Mouse (Mus musculus) left cerebral cortex, adult 2 months (tissue): Measurements from ENCODE around the gene Qars. TPM values are rescaled to one million over a fixed set of nuclear protein-coding genes. Genes with fewer than 3 reads are reported as not detected.

Experiments
- DNase-seq, 2 experiments: peaks; one replicate each; pipeline ENCODE4 v3.0.0; 2021 to 2022; ENCODE audit warnings: low spot score in 2 of 2, mixed read lengths in 1 of 2; ENCODE audit errors: extremely low spot score in 1 of 2
- H3K27ac ChIP-seq: fragments of 200-600 bp; 2 replicates; pipeline ENCODE4 v1.8.1; 2022
- H3K4me3 ChIP-seq: fragments of 200-600 bp; 2 replicates; pipeline ENCODE4 v1.8.1; 2022
- CTCF ChIP-seq: fragments of 200-600 bp; IDR thresholded peaks from 2 replicates; pipeline ENCODE4 v1.8.1; 2022; ENCODE audit warnings: antibody characterized with exemption, mild to moderate bottlenecking, moderate library complexity
- intact Hi-C: fragments of 180-260 bp; cut with DNase I; formaldehyde crosslinking; loops from one replicate; pipeline ENCODE4 v1.15.1; 2025
- total RNA-seq, 2 experiments: library from RNA; stranded (reverse); gene quantifications; 2 replicates each; pipeline ENCODE4 v1.2.3; 2021

Gene Qars
- total RNA-seq, 2 experiments from 2014 or later = 75.3 to 78.0 TPM

DNA sequence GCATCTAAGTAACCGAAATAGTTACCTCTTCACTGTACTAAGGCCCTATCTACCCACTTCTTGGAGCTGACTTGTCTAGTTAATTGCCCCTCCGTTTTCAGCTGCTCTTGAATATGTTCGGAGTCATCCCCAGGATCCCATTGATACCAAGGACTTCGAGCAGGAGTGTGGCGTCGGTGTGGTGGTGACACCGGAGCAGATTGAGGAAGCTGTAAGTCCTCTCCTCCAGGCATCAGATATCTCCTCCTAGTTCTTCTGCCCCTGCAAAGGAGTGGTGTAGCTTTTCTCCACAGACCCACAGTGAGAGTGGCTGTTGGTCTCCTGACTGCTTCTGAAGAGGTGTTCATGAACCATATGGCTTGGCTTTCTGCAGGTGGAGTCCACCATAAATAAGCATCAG, 1.3 kb downstream of the Qars start:
- TF ChIP-seq CTCF = no peak
- Histone ChIP-seq H3K4me3 (peak overlapping the region; percentile 84), H3K27ac (no peak overlapping the region)
- intact Hi-C loops = no loop called here
- DNase-seq = no peak

DNA sequence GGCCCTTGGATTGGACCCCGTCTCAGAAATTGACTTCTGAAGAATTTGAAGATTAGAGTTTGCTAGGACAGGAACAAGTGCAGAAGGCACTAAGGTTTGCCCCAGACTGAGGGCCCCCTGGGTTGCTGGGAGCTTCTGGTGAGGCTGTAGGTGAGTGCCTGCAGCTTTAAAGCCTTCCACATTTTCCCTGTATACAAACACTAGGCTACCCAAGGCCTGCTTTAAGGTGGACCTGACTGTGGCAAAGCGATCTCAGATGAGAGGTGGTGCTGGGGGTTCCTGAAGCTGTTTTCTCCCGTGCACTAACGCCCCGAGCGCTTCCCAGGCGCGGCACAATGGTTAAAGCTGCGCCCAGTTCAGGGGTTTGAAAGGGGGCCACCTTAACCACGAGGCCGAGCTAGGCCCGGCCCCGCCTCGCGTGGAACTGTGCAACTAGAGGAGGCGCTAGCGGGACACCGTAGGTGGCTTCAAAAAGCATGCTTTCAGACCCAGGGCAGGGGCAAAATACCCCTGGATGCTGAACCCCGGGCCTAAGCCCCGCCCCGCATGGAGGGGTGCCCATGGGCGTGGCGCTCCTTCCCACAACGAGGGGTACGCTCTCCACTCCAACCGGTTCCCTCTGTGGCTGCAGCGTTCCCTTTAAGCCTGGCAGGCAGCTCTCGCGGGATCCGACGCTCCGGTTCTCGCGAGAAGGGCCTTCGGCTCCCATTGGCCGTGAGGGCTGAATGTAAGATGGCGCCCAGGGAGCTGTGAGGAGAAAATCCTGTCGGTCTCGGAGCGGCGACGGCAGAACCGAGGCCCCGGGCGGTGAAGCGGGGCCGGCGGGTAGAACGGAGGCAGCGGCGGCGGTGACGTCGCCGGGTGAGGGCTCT, 9.1 kb downstream of the Qars start, which contains the start of gene Qrich1:
TSS of gene Qrich1 (plus strand) at position 427 of the 872 bp plus-strand sequence.
- Histone ChIP-seq H3K4me3 (peak within 1 kb of the TSS; percentile 83), H3K27ac (peak within 1 kb of the TSS; percentile 99)
- intact Hi-C loops = loop anchor here (2.0 kb wide), 2 partner anchors 26 to 210 kb away; partner anchors contain the start of genes Rhoa, Tcta and Usp19
- TF ChIP-seq CTCF = no peak; the same call in 1 of the 2 replicates
- peak; percentile 92 to 95 for DNase-seq

DNA sequence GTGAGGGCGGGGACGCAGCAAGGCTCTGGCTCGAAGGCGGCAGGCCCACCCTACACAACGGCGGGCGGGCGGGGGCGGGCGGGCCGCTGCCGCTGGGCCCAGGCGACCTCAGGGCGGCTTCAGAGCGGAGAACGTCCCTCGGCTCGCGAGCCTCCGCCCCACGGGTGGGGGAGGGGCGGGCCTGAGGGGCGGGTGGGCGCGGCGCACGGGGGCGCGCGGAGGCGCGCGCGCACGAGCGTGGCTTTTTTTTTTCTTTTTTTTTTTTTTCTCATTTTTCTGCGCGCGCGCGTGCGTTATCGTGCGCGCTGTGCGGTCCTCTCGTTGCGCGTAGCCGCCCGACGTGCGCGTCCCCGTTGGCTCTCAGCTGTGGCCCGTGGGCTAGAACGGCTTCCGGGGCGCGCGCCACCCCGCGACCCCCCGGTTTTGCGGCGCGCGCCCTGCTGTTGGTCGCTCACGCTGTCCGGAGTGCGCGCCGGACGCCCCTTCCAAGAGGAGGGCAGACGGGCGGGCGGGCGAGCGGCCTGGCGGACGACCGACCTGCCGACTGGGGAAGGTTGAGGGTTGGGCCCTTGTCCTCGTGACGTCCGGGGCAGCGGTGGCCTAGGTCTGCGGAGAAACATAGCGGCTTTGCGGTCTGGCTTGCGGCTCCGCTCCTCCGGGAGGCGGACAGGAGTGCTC, 9.9 kb downstream of the Qars start:
- TF ChIP-seq CTCF = no peak
- intact Hi-C loops = loop anchor here (2.0 kb wide), 2 partner anchors 27 to 211 kb away; partner anchors contain the start of genes Rhoa, Tcta and Usp19
- peak; percentile 78 to 85 for DNase-seq
- Histone ChIP-seq H3K27ac (peak overlapping the region; percentile 99), H3K4me3 (peak overlapping the region; percentile 83)

DNA sequence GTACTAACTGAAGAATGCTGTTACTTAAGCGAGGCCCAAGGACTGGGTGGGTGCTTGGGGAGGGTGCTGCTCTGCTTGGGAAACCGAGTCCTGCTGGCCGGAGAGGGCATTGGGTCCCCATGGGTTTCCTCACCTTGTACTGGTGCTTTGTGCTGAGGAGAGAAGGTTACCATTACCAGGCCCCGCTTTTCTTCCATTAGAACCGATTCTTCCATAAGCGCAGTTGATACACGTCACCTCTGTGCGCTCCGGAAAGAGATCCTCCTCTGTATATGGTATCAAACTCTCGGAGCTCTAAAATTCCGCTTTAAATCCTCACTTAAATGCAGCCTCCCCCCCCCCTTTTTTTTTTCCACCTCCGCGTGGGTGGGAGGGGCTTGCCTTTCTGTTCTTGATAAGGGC, 10.4 kb downstream of the Qars start:
- intact Hi-C loops = loop anchor here (2.0 kb wide), 2 partner anchors 27 to 211 kb away; partner anchors contain the start of genes Rhoa, Tcta and Usp19
- peak overlapping the region; percentile 83 for H3K4me3 ChIP-seq
- H3K27ac ChIP-seq = peak overlapping the region; percentile 99
- no peak; the same call in 1 of the 2 replicates for TF ChIP-seq CTCF
- peak in 1 of 2 experiments; percentile 39 for DNase-seq

DNA sequence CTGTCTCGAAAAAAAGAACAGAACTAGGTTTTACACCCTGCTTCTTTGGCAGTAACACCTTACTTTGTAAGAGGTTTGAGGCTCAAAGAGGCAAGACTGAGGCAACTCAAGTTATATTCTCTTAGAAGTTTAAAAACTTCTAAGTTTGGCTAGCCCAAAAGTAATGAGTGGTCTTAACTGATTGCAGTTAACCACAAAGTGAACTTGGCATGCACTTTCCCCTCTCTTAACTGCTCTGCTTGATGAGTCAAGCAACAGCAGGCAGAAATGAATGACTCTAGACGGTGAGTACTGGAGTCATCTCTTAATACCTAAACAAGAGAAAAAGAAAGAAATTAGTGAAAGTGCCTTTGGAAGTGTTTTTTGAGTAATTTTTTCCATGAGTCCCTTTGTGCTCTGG, 14.1 kb downstream of the Qars start:
- no peak for DNase-seq
- H3K27ac ChIP-seq = no peak overlapping the region
- no peak overlapping the region for H3K4me3 ChIP-seq
- TF ChIP-seq CTCF = no peak
- intact Hi-C loops = no loop called here

DNA sequence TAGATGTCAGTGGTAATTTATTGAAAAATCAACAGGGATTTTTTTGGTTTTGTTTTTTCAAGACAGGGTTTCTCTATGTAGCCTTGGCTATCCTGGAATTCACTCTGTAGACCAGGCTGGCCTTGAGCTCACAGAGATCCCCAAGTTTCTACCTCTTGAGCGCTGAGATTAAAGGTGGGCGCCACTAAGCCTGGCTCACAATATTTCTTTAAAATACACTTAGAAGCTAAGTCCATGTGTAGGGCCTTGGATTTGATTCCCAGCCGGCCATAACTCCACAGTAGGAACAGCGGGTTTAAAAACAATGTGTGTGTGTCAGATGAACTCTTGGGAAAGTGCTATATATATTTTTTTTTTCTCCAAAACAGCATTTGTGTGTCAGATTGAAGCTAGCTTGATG, 15.8 kb downstream of the Qars start:
- no peak for TF ChIP-seq CTCF
- no peak overlapping the region for H3K27ac ChIP-seq
- no peak for DNase-seq
- H3K4me3 ChIP-seq = no peak overlapping the region
- intact Hi-C loops = no loop called here

DNA sequence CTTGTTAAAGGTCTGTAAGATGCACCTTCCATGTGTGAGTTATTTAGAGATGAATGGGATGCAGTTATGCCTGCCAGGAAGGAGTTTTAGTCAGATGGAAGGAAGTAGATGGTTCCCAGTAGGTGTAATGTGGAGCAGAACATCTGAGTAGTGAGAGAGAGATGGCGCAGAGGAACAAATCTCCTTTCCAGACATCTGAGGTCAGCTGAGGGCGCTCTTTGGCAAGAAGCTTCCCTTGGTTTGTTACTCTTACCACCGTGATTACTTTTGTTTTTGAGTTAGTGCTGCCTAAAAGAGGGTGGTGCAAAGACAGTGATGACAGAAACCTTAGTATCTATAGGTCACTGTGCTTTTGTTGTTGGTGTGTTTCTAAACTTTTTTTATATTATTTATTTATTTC, 17.9 kb downstream of the Qars start:
- no peak overlapping the region for H3K4me3 ChIP-seq
- no peak overlapping the region for H3K27ac ChIP-seq
- no peak for DNase-seq
- intact Hi-C loops = no loop called here
- no peak for TF ChIP-seq CTCF

DNA sequence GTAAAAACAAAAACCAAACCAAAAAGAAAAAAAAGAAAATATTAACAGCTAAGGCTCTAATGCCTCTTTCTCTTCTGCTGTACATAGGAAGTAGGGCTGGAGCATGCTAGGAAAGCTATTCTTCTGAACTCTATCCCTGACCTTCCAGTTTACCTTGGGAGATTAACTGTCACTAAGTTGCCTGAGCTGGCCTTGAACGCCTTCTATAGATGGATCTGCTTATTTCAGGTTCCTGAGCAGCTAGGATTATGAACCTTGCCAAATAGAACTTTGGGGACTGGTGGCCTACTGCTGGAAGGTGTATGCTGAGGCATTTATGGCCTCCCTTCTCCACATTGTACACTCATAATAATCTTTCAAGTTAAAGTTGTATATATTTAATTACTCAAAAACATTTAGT, 23.4 kb downstream of the Qars start:
- no peak for TF ChIP-seq CTCF
- DNase-seq = no peak
- intact Hi-C loops = no loop called here
- no peak overlapping the region for H3K27ac ChIP-seq
- H3K4me3 ChIP-seq = no peak overlapping the region

DNA sequence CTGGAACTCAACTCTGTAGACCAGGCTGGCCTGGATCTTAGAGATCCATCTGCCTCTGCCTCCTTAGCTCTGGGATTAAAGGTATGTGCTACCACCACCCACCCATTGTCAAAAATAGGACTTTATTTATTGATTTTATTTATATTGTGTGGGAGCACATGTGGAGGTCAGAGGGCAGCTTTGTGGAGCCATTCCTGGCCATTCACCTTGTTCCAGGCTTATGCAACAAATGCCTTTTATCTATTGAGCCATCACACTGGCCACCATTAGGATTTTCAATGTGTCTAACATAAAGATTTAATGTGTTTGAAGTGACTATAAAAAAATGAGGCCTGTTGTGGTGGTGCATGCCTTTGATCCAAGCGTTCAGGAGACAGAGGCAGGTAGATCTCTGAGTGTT, 24.0 kb downstream of the Qars start:
- no peak overlapping the region for H3K4me3 ChIP-seq
- no peak overlapping the region for H3K27ac ChIP-seq
- DNase-seq = no peak
- intact Hi-C loops = no loop called here
- TF ChIP-seq CTCF = no peak

DNA sequence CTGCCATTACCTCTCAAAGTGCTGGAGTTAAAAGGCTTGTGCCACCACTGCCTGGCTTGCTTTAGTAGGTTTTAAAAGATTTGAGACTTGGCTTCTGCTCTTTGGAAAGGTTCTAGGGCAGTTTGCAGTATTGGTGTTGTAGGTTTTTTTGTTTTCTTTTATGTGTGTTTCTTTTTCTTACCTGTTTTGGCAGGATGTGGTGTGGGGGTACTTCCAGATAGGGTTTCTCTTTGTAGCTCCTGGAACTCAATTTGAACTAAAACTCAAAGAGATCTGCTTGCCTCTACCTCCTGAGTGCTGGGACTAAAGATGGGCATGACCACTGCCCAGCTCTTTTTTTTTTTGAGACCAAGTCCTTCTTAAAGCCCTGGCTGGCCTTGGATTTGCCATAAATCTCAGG, 33.3 kb downstream of the Qars start:
- Histone ChIP-seq H3K27ac (no peak overlapping the region), H3K4me3 (no peak overlapping the region)
- intact Hi-C loops = loop anchor here (10.0 kb wide), 1 partner anchor 176 kb away; no protein-coding TSS in a partner anchor
- TF ChIP-seq CTCF = no peak
- no peak for DNase-seq

DNA sequence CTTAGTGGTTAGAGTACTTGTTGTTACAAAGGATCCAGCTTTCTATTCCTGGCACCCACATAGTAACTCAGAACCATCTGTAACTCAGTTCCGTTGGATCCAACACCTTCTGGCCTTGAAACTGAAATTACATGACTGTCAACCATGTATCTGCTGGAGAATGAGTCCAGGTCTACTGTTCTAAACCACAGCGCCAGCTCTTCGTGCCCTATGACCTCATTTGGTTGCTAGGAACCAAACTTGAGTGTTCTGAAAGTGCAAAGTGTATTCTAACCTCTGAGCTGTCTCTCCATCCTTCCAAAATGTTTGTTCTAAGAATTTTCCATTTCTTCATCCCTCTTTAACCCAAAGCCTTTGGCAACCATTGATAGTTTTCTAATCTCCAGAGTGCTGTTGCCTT, 38.5 kb downstream of the Qars start:
- no peak overlapping the region for H3K4me3 ChIP-seq
- intact Hi-C loops = loop anchor here (10.0 kb wide), 1 partner anchor 181 kb away; no protein-coding TSS in a partner anchor
- no peak overlapping the region for H3K27ac ChIP-seq
- TF ChIP-seq CTCF = no peak
- no peak for DNase-seq

DNA sequence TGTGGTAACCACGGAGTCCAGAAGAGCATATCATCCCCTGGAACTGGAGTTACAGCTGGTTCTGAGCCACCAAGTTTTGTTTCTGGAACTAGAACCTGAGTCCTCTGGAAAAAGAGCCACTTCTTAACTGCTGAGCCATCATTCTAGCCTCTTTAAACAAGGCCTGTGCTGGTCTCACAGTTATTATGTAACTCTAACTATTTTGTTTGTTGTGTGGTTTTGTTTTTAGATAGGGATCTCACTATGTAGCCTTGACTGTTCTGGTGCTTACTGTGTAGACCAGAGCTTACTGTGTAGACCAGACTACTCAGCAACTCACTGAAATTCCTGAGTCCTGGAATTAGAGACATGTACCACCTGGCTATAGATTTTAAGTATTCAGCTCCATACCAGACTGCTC, 39.4 kb downstream of the Qars start:
- DNase-seq = no peak
- TF ChIP-seq CTCF = no peak
- H3K4me3 ChIP-seq = no peak overlapping the region
- intact Hi-C loops = loop anchor here (10.0 kb wide), 1 partner anchor 182 kb away; no protein-coding TSS in a partner anchor
- H3K27ac ChIP-seq = no peak overlapping the region
